Mouse (Mus musculus) kidney, embryonic 15.5 days (tissue): ENCODE results near the gene Srgn. TPM values are rescaled to one million over a fixed set of nuclear protein-coding genes. Genes with fewer than 3 reads are reported as not detected.
A peak's percentile ranks its signal among the peaks of the same experiment; 100 is the strongest.
"Not testable (repeated sequence)": the region's sequence is repeated elsewhere in the genome, so short reads cannot be mapped to it uniquely, and the experiment has no call there.

ENCODE experiments used
- ATAC-seq: fragments of 200-750 bp; cut with Nextera tagmentation; replicated peaks from 2 replicates; pipeline ENCODE4 v1.8.0; 2017; ENCODE audit warnings: moderate TSS enrichment; ENCODE audit not compliant: low FRiP score
- H3K27ac ChIP-seq: fragments of 300-500 bp; sonication (generic); 2 replicates; pipeline ENCODE4 v1.5.1; 2015; ENCODE audit warnings: mild to moderate bottlenecking, inconsistent platforms
- H3K27me3 ChIP-seq: fragments of 300-500 bp; sonication (generic); 2 replicates; pipeline ENCODE4 v1.6.1; 2015; ENCODE audit warnings: inconsistent platforms
- H3K36me3 ChIP-seq: fragments of 300-500 bp; sonication (generic); 2 replicates; pipeline ENCODE4 v1.6.1; 2015; ENCODE audit warnings: inconsistent platforms
- H3K4me1 ChIP-seq: fragments of 300-500 bp; sonication (generic); 2 replicates; pipeline ENCODE4 v1.6.1; 2015; ENCODE audit warnings: inconsistent platforms
- H3K4me2 ChIP-seq: fragments of 300-500 bp; sonication (generic); 2 replicates; pipeline ENCODE4 v1.6.1; 2015; ENCODE audit warnings: moderate library complexity, mild to moderate bottlenecking, inconsistent platforms
- H3K4me3 ChIP-seq: fragments of 300-500 bp; sonication (generic); replicated peaks from 2 replicates; pipeline ENCODE4 v1.5.1; 2015; ENCODE audit warnings: mild to moderate bottlenecking, inconsistent platforms
- H3K9ac ChIP-seq: fragments of 300-500 bp; sonication (generic); 2 replicates; pipeline ENCODE4 v1.6.1; 2015; ENCODE audit warnings: mild to moderate bottlenecking, inconsistent platforms
- H3K9me3 ChIP-seq: fragments of 300-500 bp; sonication (generic); replicated peaks from 2 replicates; pipeline ENCODE4 v1.6.1; 2016; ENCODE audit warnings: inconsistent platforms
- WGBS: fragments of 180-500 bp; shearing (Covaris S2); methylation state at CpG from one replicate; pipeline ENCODE4 v1.1.7; 2015; ENCODE audit warnings: mixed read lengths; 5-methylcytosine and 5-hydroxymethylcytosine counted together
- polyA plus RNA-seq: library from polyadenylated mRNA; unstranded; fragments of >200 nt; fragmentation: Nextera tagmentation; extraction: Ambion mirVana; gene quantifications from 2 replicates; pipeline ENCODE4 v1.2.1, GENCODE M21; 2015

Gene Srgn
- polyA plus RNA-seq, 1 experiment from 2014 or later: 8.6 TPM

- Histone ChIP-seq H3K4me1 (no peaks in the 10 kb centered on the region), H3K27ac (no peak overlapping the region), H3K27me3 (no peaks in the 10 kb centered on the region), H3K4me2 (no peak overlapping the region), H3K36me3 (peaks cover 33% of the 10 kb centered on the region), H3K9ac (no peak overlapping the region), H3K9me3 (no peaks in the 10 kb centered on the region), H3K4me3 (no peak overlapping the region)
- 93% methylated on average over 4 of the region's 4 CpGs for WGBS
- no peak for ATAC-seq
These were observed 57.5 kb downstream of the Srgn start for GRCm38 (mm10) chr10:62469736-62470135.

GRCm38 (mm10) chr10:62461321-62461720, 65.9 kb downstream of the Srgn start:
- H3K27ac ChIP-seq: no peak overlapping the region
- no peaks in the 10 kb centered on the region for H3K4me1 ChIP-seq
- H3K4me2 ChIP-seq: no peak overlapping the region
- no peaks in the 10 kb centered on the region for H3K9me3 ChIP-seq
- no peaks in the 10 kb centered on the region for H3K27me3 ChIP-seq
- no peak overlapping the region for H3K9ac ChIP-seq
- H3K4me3 ChIP-seq: no peak overlapping the region
- no peak for ATAC-seq
- peaks cover 71% of the 10 kb centered on the region for H3K36me3 ChIP-seq

GRCm38 (mm10) chr10:62452001-62452400, 75.2 kb downstream of the Srgn start:
- H3K27ac ChIP-seq, H3K4me3 ChIP-seq, ATAC-seq, H3K27me3 ChIP-seq, H3K9ac ChIP-seq, H3K4me2 ChIP-seq, H3K9me3 ChIP-seq: not testable (repeated sequence)
- 69% methylated on average over 11 of the region's 11 CpGs for WGBS
- H3K36me3 ChIP-seq: peaks cover 21% of the 10 kb centered on the region
- peaks cover 17% of the 10 kb centered on the region for H3K4me1 ChIP-seq

GRCm38 (mm10) chr10:62450280-62450640, 77.0 kb downstream of the Srgn start:
- peak; percentile 47 for ATAC-seq

GRCm38 (mm10) chr10:62449364-62450279, 77.6 kb downstream of the Srgn start, which contains the start of the genes 4930507D05Rik and Supv3l1:
TSS of gene 4930507D05Rik (plus strand) at chr10:62449489.
TSS of gene Supv3l1 (minus strand) at chr10:62449738.
- Histone ChIP-seq H3K9me3 (no peaks in the 10 kb centered on the region), H3K27ac (peak within 1 kb of the TSS; percentile 88), H3K4me3 (peak within 1 kb of the TSS; percentile 83), H3K36me3 (peaks cover 29% of the 10 kb centered on the region), H3K4me2 (peak within 1 kb of the TSS; percentile 61), H3K9ac (peak within 1 kb of the TSS; percentile 95), H3K4me1 (peaks cover 17% of the 10 kb centered on the region), H3K27me3 (no peaks in the 10 kb centered on the region)
- WGBS: under 1% methylated on average over 73 of the region's 73 CpGs
- peak; percentile 90 for ATAC-seq

More at GRCm38 (mm10) chr10:62450280-62450640, 77.0 kb downstream of the Srgn start:
- Histone ChIP-seq H3K9me3 (no peaks in the 10 kb centered on the region), H3K27ac (peak overlapping the region; percentile 88), H3K36me3 (peaks cover 23% of the 10 kb centered on the region), H3K9ac (peak overlapping the region; percentile 95; the same call in 1 of the 2 replicates), H3K4me1 (peaks cover 17% of the 10 kb centered on the region), H3K4me3 (peak overlapping the region; percentile 83), H3K27me3 (no peaks in the 10 kb centered on the region), H3K4me2 (peak overlapping the region; percentile 61)
- whole genome bisulfite sequencing: 38% methylated on average over 18 of the region's 18 CpGs

Other genes starting within 250 kb of the Srgn start
- 51.7 and 58.5 TPM in 2 replicates for gene Hk1, start 147.5 kb downstream of the Srgn start, polyA plus RNA-seq
- 4.7 and 5.2 TPM in 2 replicates for gene Hkdc1, start 105.0 kb downstream of the Srgn start, polyA plus RNA-seq
- gene 4930507D05Rik, start 78.0 kb downstream of the Srgn start, polyA plus RNA-seq: 0.71 and 0.72 TPM in 2 replicates
- 28.1 and 29.9 TPM in 2 replicates for gene Supv3l1, start 77.7 kb downstream of the Srgn start, polyA plus RNA-seq
- gene Vps26a, start 40.6 kb downstream of the Srgn start, polyA plus RNA-seq: 79.3 and 81.7 TPM in 2 replicates
- gene Kif1bp, start 51.0 kb upstream of the Srgn start, polyA plus RNA-seq: 34.0 and 35.2 TPM in 2 replicates
- gene Ddx21, start 74.8 kb upstream of the Srgn start, polyA plus RNA-seq: 24.2 and 24.6 TPM in 2 replicates
- 122 and 126 TPM in 2 replicates for gene Ddx50, start 123.8 kb upstream of the Srgn start, polyA plus RNA-seq
- gene Stox1, start 198.7 kb upstream of the Srgn start, polyA plus RNA-seq: 2.0 and 2.4 TPM in 2 replicates